Mouse (Mus musculus): ENCODE results near the gene Lgr6. TPM values are rescaled to one million over a fixed set of nuclear protein-coding genes. Genes with fewer than 3 reads are reported as not detected.

The Lgr6 gene
- 68.5 TPM in 1 of 2 replicates, not detected in the other for polyA plus RNA-seq (2012; ENCODE audit: insufficient read depth, insufficient read length, low replicate concordance, missing spikeins)

- TF ChIP-seq CTCF (IDR thresholded peaks at IDR 0.05; ENCODE audit: insufficient read depth, low read depth, low read length) (no peak), POLR2A (IDR thresholded peaks at IDR 0.05; ENCODE audit: insufficient read depth, low read depth, low read length) (no peak)
- H3K4me3 ChIP-seq (ENCODE audit: insufficient read depth, low read depth, low read length): peak within 1 kb of the TSS; percentile 79
- WGBS: under 1% methylated on average over 40 of the region's 40 CpGs
- peak within 1 kb of the TSS; percentile 78 for H3K27ac ChIP-seq (ENCODE audit: insufficient read depth, low read depth, low read length)
- H3K4me1 ChIP-seq (ENCODE audit: control insufficient read depth, insufficient read depth, low read length): peaks cover 27% of the 10 kb centered on the region
Observed at GRCm38 (mm10) chr1:135105124-135105523, at the start of gene Lgr6. TSS of gene Lgr6 (minus strand) at chr1:135105276.

- Histone ChIP-seq H3K4me1 (ENCODE audit: control insufficient read depth, insufficient read depth, low read length) (peaks cover 36% of the 10 kb centered on the region), H3K4me3 (ENCODE audit: insufficient read depth, low read depth, low read length) (peak overlapping the region; percentile 25; the same call in 1 of the 2 replicates), H3K27ac (ENCODE audit: insufficient read depth, low read depth, low read length) (peak overlapping the region; percentile 80)
- TF ChIP-seq CTCF (IDR thresholded peaks at IDR 0.05; ENCODE audit: insufficient read depth, low read depth, low read length) (peak; percentile 53; the same call in 1 of the 2 replicates), POLR2A (IDR thresholded peaks at IDR 0.05; ENCODE audit: insufficient read depth, low read depth, low read length) (no peak)
- 2% methylated on average over 14 of the region's 14 CpGs for WGBS
Observed at GRCm38 (mm10) chr1:135154411-135154959, 49.4 kb upstream of the Lgr6 start.

GRCm38 (mm10) chr1:135154011-135154410 lies 48.9 kb upstream of the Lgr6 start:
- 26% methylated on average over 13 of the region's 13 CpGs for WGBS
- peaks cover 32% of the 10 kb centered on the region for H3K4me1 ChIP-seq (ENCODE audit: control insufficient read depth, insufficient read depth, low read length)
- H3K27ac ChIP-seq (ENCODE audit: insufficient read depth, low read depth, low read length): peak overlapping the region; percentile 57
- no peak for TF ChIP-seq POLR2A (IDR thresholded peaks at IDR 0.05; ENCODE audit: insufficient read depth, low read depth, low read length)
- TF ChIP-seq CTCF (IDR thresholded peaks at IDR 0.05; ENCODE audit: insufficient read depth, low read depth, low read length): no peak
- H3K4me3 ChIP-seq (ENCODE audit: insufficient read depth, low read depth, low read length): no peak overlapping the region

DNA sequence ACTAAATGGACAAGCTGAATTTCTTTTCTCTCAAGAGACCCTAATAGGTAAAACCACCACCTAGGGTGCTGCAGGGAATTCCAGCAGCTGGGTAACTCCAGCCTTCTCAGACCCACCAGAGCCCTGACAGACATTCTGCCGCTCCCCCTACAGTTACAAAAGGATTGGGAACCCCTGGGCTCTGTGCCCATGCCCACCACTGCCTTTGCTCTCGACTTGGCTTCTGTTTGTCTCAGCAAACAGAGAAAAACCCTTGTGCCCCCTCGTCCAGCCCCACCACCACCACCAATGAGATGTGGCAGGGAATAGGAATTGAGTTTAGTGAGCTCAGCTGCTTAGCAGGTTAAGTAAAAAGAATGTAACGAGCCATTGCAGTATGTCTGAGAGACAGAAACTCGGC lies 43.9 kb upstream of the Lgr6 start:
- no peak overlapping the region for H3K27ac ChIP-seq (ENCODE audit: insufficient read depth, low read depth, low read length)
- H3K4me1 ChIP-seq (ENCODE audit: control insufficient read depth, insufficient read depth, low read length): peaks cover 18% of the 10 kb centered on the region
- 27% methylated on average over 5 of the region's 5 CpGs for WGBS
- no peak for TF ChIP-seq CTCF (IDR thresholded peaks at IDR 0.05; ENCODE audit: insufficient read depth, low read depth, low read length)
- TF ChIP-seq POLR2A (IDR thresholded peaks at IDR 0.05; ENCODE audit: insufficient read depth, low read depth, low read length): no peak
- H3K4me3 ChIP-seq (ENCODE audit: insufficient read depth, low read depth, low read length): peak overlapping the region; percentile 11; the same call in 1 of the 2 replicates

GRCm38 (mm10) chr1:135148476-135148875 lies 43.4 kb upstream of the Lgr6 start:
- TF ChIP-seq POLR2A (IDR thresholded peaks at IDR 0.05; ENCODE audit: insufficient read depth, low read depth, low read length) (no peak), CTCF (IDR thresholded peaks at IDR 0.05; ENCODE audit: insufficient read depth, low read depth, low read length) (no peak)
- H3K27ac ChIP-seq (ENCODE audit: insufficient read depth, low read depth, low read length): peak overlapping the region; percentile 14; the same call in 1 of the 2 replicates
- H3K4me3 ChIP-seq (ENCODE audit: insufficient read depth, low read depth, low read length): peak overlapping the region; percentile 91
- H3K4me1 ChIP-seq (ENCODE audit: control insufficient read depth, insufficient read depth, low read length): peaks cover 15% of the 10 kb centered on the region
- 24% methylated on average over 4 of the region's 4 CpGs for WGBS

DNA sequence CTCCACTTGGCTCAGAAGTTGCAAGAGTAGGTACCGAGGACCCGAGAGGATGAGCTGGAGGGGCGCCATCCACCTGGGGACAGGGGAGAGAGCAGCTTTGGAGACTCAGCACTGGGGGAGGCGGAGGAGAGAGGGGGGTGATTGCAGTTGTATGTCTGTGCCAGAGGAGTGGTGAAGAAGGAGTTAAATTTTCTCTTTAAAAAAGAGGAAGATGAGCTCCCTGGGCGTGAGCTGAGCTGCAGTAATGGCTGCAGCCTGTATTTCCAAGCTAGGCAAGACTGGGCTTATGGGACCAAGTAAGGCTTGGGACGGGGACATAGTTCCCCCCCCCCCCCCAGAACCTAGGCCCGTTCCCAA lies 42.6 kb upstream of the Lgr6 start:
- TF ChIP-seq POLR2A (IDR thresholded peaks at IDR 0.05; ENCODE audit: insufficient read depth, low read depth, low read length) (no peak), CTCF (IDR thresholded peaks at IDR 0.05; ENCODE audit: insufficient read depth, low read depth, low read length) (no peak)
- peak overlapping the region; percentile 92; the same call in 1 of the 2 replicates for H3K27ac ChIP-seq (ENCODE audit: insufficient read depth, low read depth, low read length)
- peak overlapping the region; percentile 91 for H3K4me3 ChIP-seq (ENCODE audit: insufficient read depth, low read depth, low read length)
- peaks cover 15% of the 10 kb centered on the region for H3K4me1 ChIP-seq (ENCODE audit: control insufficient read depth, insufficient read depth, low read length)
- WGBS: 3% methylated on average over 7 of the region's 7 CpGs

DNA sequence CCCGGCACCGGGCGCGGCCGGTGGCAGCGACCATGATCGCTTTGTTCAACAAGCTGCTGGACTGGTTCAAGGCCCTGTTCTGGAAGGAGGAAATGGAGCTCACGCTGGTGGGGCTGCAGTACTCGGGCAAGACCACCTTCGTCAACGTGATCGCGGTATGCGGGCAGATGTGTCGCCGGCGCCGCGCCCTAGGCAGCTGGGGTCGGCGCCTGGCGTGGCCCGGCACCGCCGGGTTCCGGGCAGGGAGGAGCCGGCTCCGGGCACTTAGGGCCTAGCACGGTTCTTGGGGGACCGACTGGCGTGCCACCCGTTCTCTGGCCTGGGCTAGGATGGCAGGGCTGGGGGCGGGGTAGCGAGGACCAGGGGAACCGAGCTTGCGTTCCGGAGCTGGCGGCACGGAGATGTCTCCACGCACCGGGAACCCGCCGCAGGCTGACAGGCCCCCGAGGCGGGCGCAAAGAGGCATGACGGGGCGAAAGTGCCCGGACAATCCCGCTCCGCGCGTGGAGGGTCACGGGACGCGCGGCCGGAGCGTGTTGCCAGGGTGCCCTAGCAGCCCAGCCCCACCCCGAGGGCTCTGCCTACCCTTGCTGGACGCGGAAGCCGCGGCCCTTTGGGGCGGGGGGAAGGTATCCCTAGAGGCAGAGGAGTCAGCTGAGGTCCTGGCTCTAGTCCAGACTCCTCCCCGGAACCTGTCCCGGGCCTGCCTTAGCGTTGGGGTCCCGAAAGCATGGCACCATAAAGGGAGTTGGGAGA lies 42.0 kb upstream of the Lgr6 start:
- Histone ChIP-seq H3K4me3 (ENCODE audit: insufficient read depth, low read depth, low read length) (peak overlapping the region; percentile 91), H3K27ac (ENCODE audit: insufficient read depth, low read depth, low read length) (peak overlapping the region; percentile 92), H3K4me1 (ENCODE audit: control insufficient read depth, insufficient read depth, low read length) (peaks cover 9% of the 10 kb centered on the region)
- WGBS: under 1% methylated on average over 69 of the region's 69 CpGs
- no peak for TF ChIP-seq CTCF (IDR thresholded peaks at IDR 0.05; ENCODE audit: insufficient read depth, low read depth, low read length)
- no peak for TF ChIP-seq POLR2A (IDR thresholded peaks at IDR 0.05; ENCODE audit: insufficient read depth, low read depth, low read length)

DNA sequence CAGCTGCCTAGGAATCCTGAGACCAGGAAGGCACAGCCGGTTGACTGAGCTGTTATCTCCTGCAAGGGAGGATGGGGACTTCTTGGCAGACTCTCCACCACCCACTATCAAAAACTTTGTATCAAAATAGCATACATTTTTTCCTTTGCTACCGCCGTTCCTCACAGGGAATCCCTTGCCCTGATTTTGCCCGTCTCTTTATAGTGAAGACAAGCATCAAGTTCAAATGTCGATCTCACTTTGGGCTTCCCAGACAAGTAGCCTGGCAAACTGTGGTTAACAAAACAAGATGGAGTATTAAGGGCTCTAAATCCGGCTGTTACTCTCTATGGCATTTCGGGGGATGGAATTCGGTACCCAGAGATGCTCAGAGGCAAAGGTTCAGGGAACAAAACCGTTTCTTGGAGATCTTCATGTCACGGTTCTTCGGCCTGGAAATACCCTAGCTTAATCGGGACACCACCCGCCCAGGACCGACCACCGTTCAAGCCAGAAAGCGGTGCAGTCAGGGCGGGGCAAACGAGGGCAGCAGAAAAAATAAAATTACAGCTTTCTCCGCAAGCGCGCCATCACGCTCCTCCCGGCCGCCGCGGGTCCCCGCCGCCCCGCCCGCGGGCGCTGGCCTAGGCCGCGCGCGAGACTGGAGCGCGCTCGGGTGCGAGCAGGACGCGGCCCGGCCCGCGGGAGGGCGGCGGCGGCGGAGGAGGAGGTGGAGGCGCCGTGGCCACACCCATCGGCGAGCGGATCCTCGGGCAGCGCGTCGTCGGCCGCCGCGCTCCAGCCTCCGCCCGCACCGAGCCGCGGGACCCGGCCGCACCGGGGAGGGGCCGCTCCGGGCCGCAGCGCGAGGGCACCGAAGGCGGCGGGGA lies 41.2 kb upstream of the Lgr6 start, which contains the start of gene Arl8a:
Gene Arl8a (plus strand): TSS at position 748 of the 869 bp plus-strand sequence.
- peak within 1 kb of the TSS; percentile 91 for H3K4me3 ChIP-seq (ENCODE audit: insufficient read depth, low read depth, low read length)
- peaks cover 7% of the 10 kb centered on the region for H3K4me1 ChIP-seq (ENCODE audit: control insufficient read depth, insufficient read depth, low read length)
- WGBS: 2% methylated on average over 76 of the region's 78 CpGs
- TF ChIP-seq POLR2A (IDR thresholded peaks at IDR 0.05; ENCODE audit: insufficient read depth, low read depth, low read length) (peak; percentile 84), CTCF (IDR thresholded peaks at IDR 0.05; ENCODE audit: insufficient read depth, low read depth, low read length) (no peak)
- peak within 1 kb of the TSS; percentile 99 for H3K27ac ChIP-seq (ENCODE audit: insufficient read depth, low read depth, low read length)
